Mouse (Mus musculus) cerebellum, postnatal 10 days (tissue): ENCODE measurements at regions not wholly inside any gene's neighbourhood (a gene's known extent, or its start where the extent isn't known, plus 50 kb on each side); places are given as distances from the start of the nearest gene placed in this dataset.

Experiments used
- DNase-seq, 2 experiments: peaks; one replicate each; pipeline ENCODE4 v3.0.0; 2021; ENCODE audit warnings: mixed read lengths in 2 of 2

- DNase-seq, result no peak
These were observed 173.4 kb downstream of the Gm4340 start for GRCm38 (mm10) chr10:104367219-104367618.

- no peak for DNase-seq
These were observed 180.7 kb downstream of the Gm4340 start for GRCm38 (mm10) chr10:104374567-104374966.

- no peak for DNase-seq
These were observed 194.4 kb downstream of the Gm4340 start for GRCm38 (mm10) chr10:104388254-104388653.

GRCm38 (mm10) chr10:104395711-104396110 is 201.9 kb downstream of the Gm4340 start:
- no peak for DNase-seq

GRCm38 (mm10) chr10:104408751-104409150 is 214.9 kb downstream of the Gm4340 start:
- no peak for DNase-seq

GRCm38 (mm10) chr10:104422541-104422940 is 228.7 kb downstream of the Gm4340 start:
- DNase-seq, result no peak

GRCm38 (mm10) chr10:104423161-104423560 is 229.3 kb downstream of the Gm4340 start:
- no peak for DNase-seq

- no peak for DNase-seq
These were observed 229.9 kb downstream of the Gm4340 start for GRCm38 (mm10) chr10:104423761-104424160.

GRCm38 (mm10) chr10:104444926-104445325 is 251.1 kb downstream of the Gm4340 start:
- no peak for DNase-seq

GRCm38 (mm10) chr10:104455549-104456351 is 261.9 kb downstream of the Gm4340 start:
- DNase-seq, result peak; percentile 7 to 18

GRCm38 (mm10) chr10:104456352-104456725 is 262.5 kb downstream of the Gm4340 start:
- no peak for DNase-seq

GRCm38 (mm10) chr10:104486226-104486944 is 292.5 kb downstream of the Gm4340 start:
- DNase-seq, result no peak

- DNase-seq, result no peak
These were observed 295.5 kb downstream of the Gm4340 start for GRCm38 (mm10) chr10:104489301-104489700.

- DNase-seq, result no peak
These were observed 297.2 kb downstream of the Gm4340 start for GRCm38 (mm10) chr10:104490943-104491631.
